Mouse (Mus musculus) liver, postnatal 0 days (tissue): ENCODE measurements around the gene Tia1. TPM values are rescaled to one million over a fixed set of nuclear protein-coding genes. Genes with fewer than 3 reads are reported as not detected.

Experiments used
- ATAC-seq: fragments of 200-750 bp; cut with Nextera tagmentation; 2 replicates; pipeline ENCODE4 v1.8.0; 2017; ENCODE audit warnings: mild to moderate bottlenecking, moderate library complexity
- DNase-seq: peaks from one replicate; pipeline ENCODE4 v3.0.0-alpha.2; 2016
- H3K27ac ChIP-seq: fragments of 300-500 bp; sonication (generic); 2 replicates; pipeline ENCODE4 v1.5.1; 2014; ENCODE audit warnings: antibody characterized with exemption, moderate library complexity, mild to moderate bottlenecking, low read depth
- H3K27me3 ChIP-seq: fragments of 300-500 bp; sonication (generic); 2 replicates; pipeline ENCODE4 v1.6.1; 2014; ENCODE audit warnings: low read length, control low read depth, mixed read lengths; ENCODE audit not compliant: insufficient read depth
- H3K36me3 ChIP-seq: fragments of 300-500 bp; sonication (generic); replicated peaks from 2 replicates; pipeline ENCODE4 v1.6.1; 2014; ENCODE audit warnings: mild to moderate bottlenecking, control low read depth, low read length, moderate library complexity, mixed read lengths; ENCODE audit not compliant: insufficient read depth
- H3K4me1 ChIP-seq: fragments of 300-500 bp; sonication (generic); 2 replicates; pipeline ENCODE4 v1.6.1; 2014; ENCODE audit warnings: antibody characterized with exemption, mild to moderate bottlenecking, control low read depth; ENCODE audit not compliant: insufficient read depth
- H3K4me2 ChIP-seq: fragments of 300-500 bp; sonication (generic); 2 replicates; pipeline ENCODE4 v1.6.1; 2014; ENCODE audit warnings: low read depth, mild to moderate bottlenecking, low read length, moderate library complexity, mixed read lengths
- H3K4me3 ChIP-seq: fragments of 300-500 bp; sonication (generic); 2 replicates; pipeline ENCODE4 v1.5.1; 2014; ENCODE audit warnings: low read depth, low read length
- H3K9ac ChIP-seq: fragments of 300-500 bp; sonication (generic); replicated peaks from 2 replicates; pipeline ENCODE4 v1.6.1; 2014; ENCODE audit warnings: mild to moderate bottlenecking, moderate library complexity
- H3K9me3 ChIP-seq: fragments of 300-500 bp; sonication (generic); 2 replicates; pipeline ENCODE4 v1.6.1; 2016; ENCODE audit warnings: mild to moderate bottlenecking, control low read depth, low read length, mixed read lengths
- CTCF ChIP-seq: sonication (generic); IDR thresholded peaks from 2 replicates; pipeline ENCODE4 v1.5.1; 2016; ENCODE audit warnings: antibody characterized with exemption, low read depth
- EP300 ChIP-seq: IDR thresholded peaks from 2 replicates; pipeline ENCODE4 v1.6.1; 2016; ENCODE audit warnings: antibody characterized with exemption, low read depth, mild to moderate bottlenecking
- WGBS: fragments of 180-500 bp; shearing (Covaris S2); extraction: QIAGEN DNeasy Blood & Tissue Kit; methylation state at CpG from one replicate; pipeline ENCODE4 v1.1.7; 2014; ENCODE audit not compliant: insufficient replicate concordance; 5-methylcytosine and 5-hydroxymethylcytosine counted together
- polyA plus RNA-seq: library from polyadenylated mRNA; unstranded; fragments of >200 nt; fragmentation: Nextera tagmentation; extraction: Ambion mirVana; gene quantifications from 2 replicates; pipeline ENCODE4 v1.2.1, GENCODE M21; 2015

The Tia1 gene
- polyA plus RNA-seq, 1 experiment from 2014 or later, result 17.2 TPM

- Histone ChIP-seq H3K4me3 (peak overlapping the region; percentile 98), H3K9me3 (no peaks in the 10 kb centered on the region), H3K27me3 (no peaks in the 10 kb centered on the region), H3K36me3 (no peaks in the 10 kb centered on the region), H3K4me1 (peaks cover 28% of the 10 kb centered on the region), H3K27ac (peak overlapping the region; percentile 95), H3K9ac (peak overlapping the region; percentile 92), H3K4me2 (peak overlapping the region; percentile 87)
- DNase-seq (no peak), ATAC-seq (peak; percentile 4; the same call in 1 of the 2 replicates)
- 2% methylated on average over 14 of the region's 14 CpGs for WGBS
- TF ChIP-seq EP300 (no peak), CTCF (no peak)
Observed at GRCm38 (mm10) chr6:86397257-86397980, 6.6 kb upstream of the Tia1 start.

DNA sequence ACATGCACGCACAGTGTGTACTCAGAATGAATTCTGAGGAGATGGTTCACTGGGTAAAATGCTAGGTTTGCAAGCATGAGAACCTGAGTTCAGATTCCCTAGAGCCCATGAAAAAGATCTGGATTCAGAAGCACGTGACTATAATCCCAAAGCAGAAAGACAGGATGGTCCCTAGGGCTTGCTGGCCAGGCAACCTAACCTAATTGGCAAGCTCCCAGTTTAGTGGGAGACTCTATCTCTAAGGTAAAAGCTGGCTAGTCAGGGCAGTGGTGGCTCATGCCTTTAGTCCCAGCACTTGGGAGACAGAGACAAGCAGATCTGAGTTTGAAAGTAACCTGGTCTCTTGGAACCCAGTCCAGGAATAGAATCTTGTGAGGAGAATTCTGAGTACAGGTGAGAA lies 5.0 kb upstream of the Tia1 start:
- no peaks in the 10 kb centered on the region for H3K27me3 ChIP-seq
- WGBS, result 80% methylated on average over 2 of the region's 2 CpGs
- no peak for DNase-seq
- no peak overlapping the region for H3K27ac ChIP-seq
- ATAC-seq, result no peak
- H3K9ac ChIP-seq, result no peak overlapping the region
- peaks cover 28% of the 10 kb centered on the region for H3K4me1 ChIP-seq
- TF ChIP-seq EP300 (no peak), CTCF (no peak)
- no peaks in the 10 kb centered on the region for H3K9me3 ChIP-seq
- H3K4me2 ChIP-seq, result no peak overlapping the region
- no peak overlapping the region for H3K4me3 ChIP-seq
- H3K36me3 ChIP-seq, result no peaks in the 10 kb centered on the region

- no peaks in the 10 kb centered on the region for H3K9me3 ChIP-seq
- no peaks in the 10 kb centered on the region for H3K36me3 ChIP-seq
- 52% methylated on average over 2 of the region's 2 CpGs for WGBS
- H3K27ac ChIP-seq, result peak overlapping the region; percentile 44
- H3K4me1 ChIP-seq, result peaks cover 28% of the 10 kb centered on the region
- H3K9ac ChIP-seq, result no peak overlapping the region
- ATAC-seq, result no peak
- DNase-seq, result no peak
- H3K4me2 ChIP-seq, result no peak overlapping the region
- TF ChIP-seq EP300, result no peak
- no peak for TF ChIP-seq CTCF
- no peak overlapping the region for H3K4me3 ChIP-seq
- no peaks in the 10 kb centered on the region for H3K27me3 ChIP-seq
Observed at GRCm38 (mm10) chr6:86399995-86400394, 4.0 kb upstream of the Tia1 start.

DNA sequence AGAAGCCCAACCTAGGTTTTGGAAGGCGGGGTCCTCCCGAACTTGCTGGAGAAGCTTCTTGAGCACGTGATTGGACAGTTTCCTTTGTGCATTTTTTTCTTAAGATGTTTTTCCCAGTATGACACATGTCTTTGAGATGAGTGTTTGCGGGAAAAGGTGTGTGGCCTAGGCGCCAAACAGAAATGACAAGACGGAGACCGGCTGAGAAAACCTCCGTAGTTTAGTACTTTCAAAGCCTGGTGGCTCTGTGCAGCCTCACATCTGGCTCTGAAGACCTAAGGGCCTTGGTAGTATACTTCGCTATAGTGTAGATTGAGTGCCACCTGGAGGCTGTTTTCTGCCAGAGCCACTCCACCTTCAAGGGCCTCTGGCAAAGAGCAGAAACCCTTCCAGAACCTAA lies 3.0 kb upstream of the Tia1 start:
- TF ChIP-seq CTCF (peak; percentile 85), EP300 (no peak)
- H3K4me1 ChIP-seq, result peaks cover 29% of the 10 kb centered on the region
- peak overlapping the region; percentile 18; the same call in 1 of the 2 replicates for H3K9ac ChIP-seq
- no peaks in the 10 kb centered on the region for H3K36me3 ChIP-seq
- H3K9me3 ChIP-seq, result no peaks in the 10 kb centered on the region
- no peaks in the 10 kb centered on the region for H3K27me3 ChIP-seq
- H3K4me2 ChIP-seq, result peak overlapping the region; percentile 56
- 0 out of 2 replicates have a peak, but pooled peaks have one; percentile 12 for ATAC-seq
- peak; percentile 76 for DNase-seq
- WGBS, result 4% methylated on average over 9 of the region's 9 CpGs
- H3K27ac ChIP-seq, result no peak overlapping the region
- peak overlapping the region; percentile 17; the same call in 1 of the 2 replicates for H3K4me3 ChIP-seq

DNA sequence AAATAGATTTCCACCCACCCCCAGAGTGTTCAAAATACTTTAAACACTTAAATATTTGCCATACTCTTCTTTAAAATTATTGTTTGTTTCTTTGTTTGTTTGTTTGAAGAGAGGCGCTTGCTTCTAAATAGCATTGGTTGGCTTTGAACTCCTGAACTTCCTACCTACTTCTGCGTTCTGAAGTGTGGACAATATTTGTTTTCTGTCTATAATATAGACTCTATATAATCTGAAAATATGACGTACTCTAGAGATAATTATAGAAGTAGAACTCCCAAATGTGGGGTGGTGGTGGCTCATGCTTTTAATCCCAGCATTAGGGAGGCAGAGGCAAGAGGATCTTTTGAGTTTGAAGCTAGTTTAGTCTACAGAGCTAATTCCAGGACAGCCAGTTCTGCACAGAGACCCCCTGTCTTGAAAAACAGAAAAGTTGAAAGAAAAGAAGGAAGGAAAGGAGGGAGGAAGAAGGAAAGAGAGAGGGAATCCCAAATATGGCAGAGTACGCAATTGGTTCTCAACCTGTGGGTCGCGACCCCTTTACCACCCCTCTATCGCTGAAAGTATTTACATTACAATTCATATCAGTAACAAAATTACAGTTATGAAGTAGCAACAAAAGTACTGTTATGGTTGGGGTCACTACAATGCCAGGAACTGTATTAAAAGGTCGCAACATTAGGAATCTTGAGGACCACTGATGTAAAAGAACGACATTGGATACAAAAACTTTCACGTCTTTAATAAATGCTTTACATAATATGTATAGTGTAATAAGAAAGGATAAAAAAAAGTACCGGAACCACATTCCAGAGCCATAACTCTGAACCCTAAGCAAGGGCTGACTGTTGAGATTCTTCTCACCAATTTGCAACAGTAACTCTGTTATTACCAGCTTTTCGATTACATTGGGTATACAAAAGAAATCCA lies 1.1 kb upstream of the Tia1 start:
- H3K9ac ChIP-seq, result no peak overlapping the region
- WGBS, result 37% methylated on average over 12 of the region's 12 CpGs
- TF ChIP-seq EP300 (no peak), CTCF (no peak)

GRCm38 (mm10) chr6:86403728-86404099 lies 305 bp upstream of the Tia1 start:
- Histone ChIP-seq H3K4me3 (peak overlapping the region; percentile 81), H3K27ac (peak overlapping the region; percentile 97), H3K9ac (peak overlapping the region; percentile 22; the same call in 1 of the 2 replicates), H3K4me2 (peak overlapping the region; percentile 70), H3K27me3 (no peaks in the 10 kb centered on the region), H3K36me3 (no peaks in the 10 kb centered on the region), H3K4me1 (peaks cover 13% of the 10 kb centered on the region), H3K9me3 (no peaks in the 10 kb centered on the region)
- WGBS, result 0% methylated on average over 15 of the region's 15 CpGs
- ATAC-seq, result peak; percentile 70
- TF ChIP-seq CTCF, result 0 out of 2 replicates have a peak, but pooled peaks have one; percentile 4
- peak; percentile 13; the same call in 1 of the 2 replicates for TF ChIP-seq EP300
- DNase-seq, result peak; percentile 86

More for the DNA sequence above, 1.1 kb upstream of the Tia1 start:
- peak overlapping the region; percentile 70 for H3K4me2 ChIP-seq
- H3K27ac ChIP-seq, result no peak overlapping the region
- no peaks in the 10 kb centered on the region for H3K9me3 ChIP-seq
- no peak for DNase-seq
- H3K4me1 ChIP-seq, result peaks cover 16% of the 10 kb centered on the region
- no peaks in the 10 kb centered on the region for H3K36me3 ChIP-seq
- no peak for ATAC-seq
- no peaks in the 10 kb centered on the region for H3K27me3 ChIP-seq
- H3K4me3 ChIP-seq, result peak overlapping the region; percentile 81
